Comparison of ENCODE assay signal across 25 mouse cellular contexts in genomic region chr8:60711516-60712086, GRCm38 (mm10).
DNase-seq lines count a peak whose midpoint lies in the region; ATAC-seq and TF ChIP-seq lines count a peak whose summit lies in the region.
"Had no signal": no experiment of that assay in that cellular context is flagged by ENCODE, and none has a peak within 500 bp of the region (broad histone marks: within the 10 kb centered on the region; RNA-seq: fewer than 3 reads in every experiment).

No protein-coding gene starts in this region.

- H3K4me2 ChIP-seq in hindbrain, embryonic 14.5 days (replicated peaks): no peak overlapping the region
- no peak overlapping the region for H3K4me2 ChIP-seq in midbrain, embryonic 13.5 days (replicated peaks)
- H3K4me2 ChIP-seq in neural tube, embryonic 13.5 days: no peak overlapping the region
- H3K4me2 ChIP-seq: forebrain, embryonic 15.5 days; heart, embryonic 13.5 days; lung, embryonic 14.5 days had no signal

- no peak for TF ChIP-seq CTCF in brain, embryonic 14.5 days (IDR thresholded peaks at IDR 0.05; ENCODE audit: borderline replicate concordance, extremely low read depth, insufficient read depth, insufficient read length)

- 76% methylated on average over 8 of the region's 8 CpGs for WGBS in hindbrain, embryonic 14.5 days
- WGBS in midbrain, embryonic 13.5 days: 60% methylated on average over 8 of the region's 8 CpGs
- WGBS in neural tube, embryonic 13.5 days: 62% methylated on average over 8 of the region's 8 CpGs

- H3K9ac ChIP-seq in hindbrain, embryonic 14.5 days: no peak overlapping the region
- H3K9ac ChIP-seq in midbrain, embryonic 13.5 days (replicated peaks): no peak overlapping the region
- H3K9ac ChIP-seq in neural tube, embryonic 13.5 days: no peak overlapping the region
- H3K9ac ChIP-seq: forebrain, embryonic 15.5 days; heart, embryonic 13.5 days; liver, embryonic 14.5 days; lung, embryonic 14.5 days had no signal

- H3K4me3 ChIP-seq in hindbrain, embryonic 14.5 days (replicated peaks; ENCODE audit: low read length): no peak overlapping the region
- no peak overlapping the region for H3K4me3 ChIP-seq in midbrain, embryonic 13.5 days (replicated peaks)
- H3K4me3 ChIP-seq in neural tube, embryonic 13.5 days: no peak overlapping the region
- H3K4me3 ChIP-seq: embryonic facial prominence, embryonic 10.5 days; forebrain, embryonic 15.5 days; heart, embryonic 13.5 days; left cerebral cortex, adult 2 months; megakaryocyte, embryonic 14.5 days; myocyte had no signal

- no peaks in the 10 kb centered on the region for H3K36me3 ChIP-seq in hindbrain, embryonic 14.5 days (replicated peaks; ENCODE audit: control insufficient read depth, insufficient read depth)
- H3K36me3 ChIP-seq in midbrain, embryonic 13.5 days: no peaks in the 10 kb centered on the region
- no peaks in the 10 kb centered on the region for H3K36me3 ChIP-seq in neural tube, embryonic 13.5 days
- H3K36me3 ChIP-seq: embryonic facial prominence, embryonic 10.5 days; forebrain, embryonic 15.5 days; heart, embryonic 13.5 days had no signal

- H3K4me1 ChIP-seq in hindbrain, embryonic 14.5 days (replicated peaks; ENCODE audit: control insufficient read depth, insufficient read depth, low read length): no peaks in the 10 kb centered on the region
- no peaks in the 10 kb centered on the region for H3K4me1 ChIP-seq in midbrain, embryonic 13.5 days (replicated peaks)
- H3K4me1 ChIP-seq in neural tube, embryonic 13.5 days (replicated peaks): no peaks in the 10 kb centered on the region
- H3K4me1 ChIP-seq: embryonic facial prominence, embryonic 10.5 days; forebrain, embryonic 15.5 days; heart, embryonic 13.5 days had no signal

- no peaks in the 10 kb centered on the region for H3K27me3 ChIP-seq in hindbrain, embryonic 14.5 days (ENCODE audit: control insufficient read depth, insufficient read depth, low read length)
- H3K27me3 ChIP-seq in midbrain, embryonic 13.5 days: peaks cover 7% of the 10 kb centered on the region; the same call in 1 of the 2 replicates
- no peaks in the 10 kb centered on the region for H3K27me3 ChIP-seq in neural tube, embryonic 13.5 days
- H3K27me3 ChIP-seq: forebrain, embryonic 15.5 days; heart, embryonic 13.5 days; megakaryocyte, embryonic 14.5 days had no signal

- TF ChIP-seq POLR2A in brain, embryonic 14.5 days (IDR thresholded peaks at IDR 0.05; ENCODE audit: borderline replicate concordance, extremely low read depth, insufficient read depth, insufficient read length, poor library complexity, severe bottlenecking): no peak

- no peak overlapping the region for H3K27ac ChIP-seq in hindbrain, embryonic 14.5 days
- no peak overlapping the region for H3K27ac ChIP-seq in midbrain, embryonic 13.5 days
- no peak overlapping the region for H3K27ac ChIP-seq in neural tube, embryonic 13.5 days (replicated peaks)
- H3K27ac ChIP-seq: embryonic facial prominence, embryonic 10.5 days; forebrain, embryonic 15.5 days; heart, embryonic 13.5 days; left cerebral cortex, adult 2 months; liver, embryonic 14.5 days had no signal

- no peaks in the 10 kb centered on the region for H3K9me3 ChIP-seq in hindbrain, embryonic 14.5 days (ENCODE audit: control insufficient read depth, low read length)
- H3K9me3 ChIP-seq in midbrain, embryonic 13.5 days: no peaks in the 10 kb centered on the region
- H3K9me3 ChIP-seq in neural tube, embryonic 13.5 days: no peaks in the 10 kb centered on the region
- H3K9me3 ChIP-seq: embryonic facial prominence, embryonic 10.5 days; forebrain, embryonic 15.5 days; heart, embryonic 13.5 days; megakaryocyte, embryonic 14.5 days had no signal

- peak; percentile 68 for DNase-seq in brain, embryonic 14.5 days (ENCODE audit: low read depth)
- DNase-seq in hindbrain, embryonic 14.5 days (ENCODE audit: low spot score): no peak
- no peak for DNase-seq in ovary, postnatal 36 days (ENCODE audit: low spot score)
- DNase-seq in frontal cortex, postnatal 25 days (ENCODE audit: low spot score in 2 of 2): no peak
- DNase-seq in right cerebral cortex, adult 18-20 months: no peak
- DNase-seq: adrenal gland, postnatal 25 days; cerebellum, postnatal 10 days; gastrocnemius, postnatal 14 days; heart, adult 18-20 months; heart, postnatal 14 days; kidney, adult 18-20 months; kidney, postnatal 4 days; lung, embryonic 14.5 days; lung, postnatal 36 days; thymus, adult 2 months; thymus, postnatal 4 days had no signal

- 0 out of 2 replicates have a peak, but pooled peaks have one; percentile 60 for ATAC-seq in hindbrain, embryonic 14.5 days (ENCODE audit: low FRiP score)
- peak; percentile 94 for ATAC-seq in midbrain, embryonic 13.5 days
- ATAC-seq in neural tube, embryonic 13.5 days (ENCODE audit: low read depth): peak; percentile 86
- ATAC-seq: forebrain, embryonic 15.5 days had no signal
